8 mouse cellular contexts compared by ENCODE assay signal in genomic region chr2:30981790-30982513, GRCm38 (mm10). TPM values are rescaled to one million over a fixed set of nuclear protein-coding genes. Genes with fewer than 3 reads are reported as not detected.
DNase-seq lines count a peak whose midpoint lies in the region; ATAC-seq lines count a peak whose summit lies in the region.

BC005624 (minus strand) TSS chr2:30982201.
Usp20 (plus strand) TSS chr2:30982279.

- peak; percentile 100 for DNase-seq in adipocyte (ENCODE audit: low spot score)
- DNase-seq in embryo, embryonic 10 days (ENCODE audit: low spot score), result peak; percentile 100
- peak; percentile 98 for DNase-seq in gastrocnemius, postnatal 10 days
- peak; percentile 100 for DNase-seq in induced T-regulatory cell, adult 2 months (ENCODE audit: low read depth)
- peak; percentile 99 for DNase-seq in left cerebral cortex, adult 9 months (ENCODE audit: low spot score in 2 of 2)
- DNase-seq in right cerebral cortex, postnatal 14 days, result peak; percentile 99
- peak; percentile 99 to 100 for DNase-seq in urinary bladder, postnatal 36 days (ENCODE audit: low spot score in 2 of 2)

- peak; percentile 92 for ATAC-seq in megakaryocyte progenitor cell, adult 5-6 weeks (replicated peaks; ENCODE audit: poor library complexity)

RNA-seq across cellular contexts. Expression of gene BC005624, which starts in this region (rescaled TPM):
- total RNA-seq in gastrocnemius, postnatal 10 days (2021), result 10 to 100 TPM; 16.5 to 19.0 TPM
- 40.5 and 43.3 TPM in 2 replicates for total RNA-seq in megakaryocyte progenitor cell, adult 5-6 weeks (2015)
- total RNA-seq in megakaryocyte progenitor cell, adult 5-6 weeks (2017), result 68.0 and 73.9 TPM in 2 replicates

RNA-seq across cellular contexts. Expression of gene Usp20, which starts in this region (rescaled TPM):
- 10 to 100 TPM; 17.4 to 29.4 TPM for total RNA-seq in gastrocnemius, postnatal 10 days (2021)
- total RNA-seq in megakaryocyte progenitor cell, adult 5-6 weeks (2015), result 1.9 and 2.2 TPM in 2 replicates
- 2.7 TPM in 2 replicates for total RNA-seq in megakaryocyte progenitor cell, adult 5-6 weeks (2017)

Comparison
In these comparisons a context has a peak if more than half of its experiments do, and no peak if none do; other contexts are left out.
1. Peak in every context shown above with its lines: DNase-seq and ATAC-seq.
2. RNA of gene Usp20 (total RNA-seq): 17.4 to 29.4 TPM in gastrocnemius, postnatal 10 days; 1.9 to 2.7 TPM in megakaryocyte progenitor cell, adult 5-6 weeks; every median in the first group is over 4 times any median in the second.